Mouse (Mus musculus) ES-E14 (cell line): ENCODE measurements around the gene Lcmt2.

Experiments
- CHD2 ChIP-seq: IDR thresholded peaks from 2 replicates; pipeline ENCODE4 v1.6.1; 2014; ENCODE audit warnings: mild to moderate bottlenecking, low read depth, low read length, inconsistent platforms
- ZC3H11A ChIP-seq: IDR thresholded peaks from 2 replicates; pipeline ENCODE4 v1.6.1; 2012; ENCODE audit warnings: low read depth, mild to moderate bottlenecking, inconsistent platforms, low read length, borderline replicate concordance

GRCm38 (mm10) chr2:121169173-121169572 is 28.7 kb upstream of the Lcmt2 start:
- no peak for TF ChIP-seq ZC3H11A
- TF ChIP-seq CHD2 = no peak
